Mouse (Mus musculus) kidney, adult 2 months (tissue): ENCODE data around the gene Klc2.

Experiments used
- CTCF ChIP-seq: fragments of 200-500 bp; conservative IDR thresholded peaks from 2 replicates; pipeline ENCODE4 v1.5.1; 2011; ENCODE audit warnings: low read depth, mild to moderate bottlenecking, control low read depth, low read length, moderate library complexity, mixed read lengths; ENCODE audit not compliant: insufficient read depth, insufficient read length
- POLR2A ChIP-seq: fragments of 200-500 bp; IDR thresholded peaks from one replicate; pipeline ENCODE4 v1.6.1; 2011; ENCODE audit warnings: low read depth, low read length, control low read depth

GRCm38 (mm10) chr19:5062041-5062440 lies 56.3 kb downstream of the Klc2 start:
- no peak for TF ChIP-seq CTCF
- no peak for TF ChIP-seq POLR2A
